Mouse (Mus musculus) bone marrow macrophage, adult 2 months (primary cell): Measurements from ENCODE around the gene Rab40c. TPM values are rescaled to one million over a fixed set of nuclear protein-coding genes. Genes with fewer than 3 reads are reported as not detected.

Experiments used
- H3K27ac ChIP-seq: 2 replicates; pipeline ENCODE4 v1.5.1; 2012; ENCODE audit warnings: low read depth, low read length; ENCODE audit not compliant: insufficient read depth
- H3K4me1 ChIP-seq: 2 replicates; pipeline ENCODE4 v1.6.1; 2012; ENCODE audit warnings: low read length; ENCODE audit not compliant: control insufficient read depth, insufficient read depth
- H3K4me3 ChIP-seq: 2 replicates; pipeline ENCODE4 v1.5.1; 2012; ENCODE audit warnings: mild to moderate bottlenecking, low read length, moderate library complexity; ENCODE audit not compliant: insufficient read depth
- CTCF ChIP-seq: IDR thresholded peaks from 2 replicates; pipeline ENCODE4 v1.5.1; 2012; ENCODE audit warnings: low read depth, mild to moderate bottlenecking, low read length, moderate library complexity
- POLR2A ChIP-seq: IDR thresholded peaks from 2 replicates; pipeline ENCODE4 v1.6.1; 2012; ENCODE audit warnings: mild to moderate bottlenecking, low read depth, low read length, borderline replicate concordance
- polyA plus RNA-seq: library from polyadenylated mRNA; stranded (reverse); fragments of >200 nt; gene quantifications from 2 replicates; pipeline ENCODE4 v1.2.4, GENCODE M21; 2012; ENCODE audit not compliant: missing spikeins, insufficient read depth, insufficient read length

Gene Rab40c
- polyA plus RNA-seq, 1 experiment = 32.8 TPM

DNA sequence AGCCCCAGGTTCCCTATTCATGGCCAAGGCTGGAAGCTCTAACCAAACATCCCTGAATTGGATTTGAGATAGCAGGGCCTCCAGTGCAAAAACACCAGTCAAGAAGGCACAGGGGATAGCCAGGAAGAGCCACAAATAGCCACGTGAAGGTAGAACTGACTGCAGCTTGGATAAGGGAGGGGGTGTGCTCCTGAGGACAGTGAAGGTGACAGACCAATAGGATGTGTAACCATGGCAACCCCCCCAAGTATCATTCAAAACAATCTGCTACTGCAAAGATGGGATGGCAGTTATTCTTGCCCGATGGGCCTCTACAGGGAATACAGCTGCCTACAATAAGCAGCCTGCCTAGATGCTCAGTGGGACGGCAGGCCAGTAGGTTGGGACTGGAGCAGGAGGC is 82.0 kb downstream of the Rab40c start:
- H3K27ac ChIP-seq = no peak overlapping the region
- no peak for TF ChIP-seq POLR2A
- TF ChIP-seq CTCF = no peak
- peaks cover 6% of the 10 kb centered on the region for H3K4me1 ChIP-seq

DNA sequence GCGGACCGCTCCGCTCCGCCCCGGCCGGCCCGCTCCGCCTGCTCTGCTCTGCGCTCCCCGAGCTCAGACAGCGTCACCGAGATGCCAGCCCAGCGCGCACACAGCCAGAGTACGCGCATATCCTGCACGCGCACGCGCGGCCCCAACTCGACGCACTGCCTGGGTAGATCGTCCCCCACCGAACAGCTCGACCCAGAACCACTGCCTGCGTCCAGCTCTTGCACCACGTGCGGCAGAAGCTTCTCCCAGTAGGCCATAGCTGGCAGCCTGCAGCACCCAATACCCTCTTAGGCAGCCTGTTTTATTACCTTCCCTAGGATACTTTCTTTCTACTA is 82.5 kb downstream of the Rab40c start, which contains the start of gene Rhbdl1:
Gene Rhbdl1 (minus strand): TSS at position 220 of the 335 bp plus-strand sequence.
- peaks cover 6% of the 10 kb centered on the region for H3K4me1 ChIP-seq
- no peak within 1 kb of the TSS for H3K27ac ChIP-seq
- TF ChIP-seq CTCF (no peak), POLR2A (no peak)
- H3K4me3 ChIP-seq = no peak within 1 kb of the TSS

More for the DNA sequence above, 82.0 kb downstream of the Rab40c start:
- no peak overlapping the region for H3K4me3 ChIP-seq

DNA sequence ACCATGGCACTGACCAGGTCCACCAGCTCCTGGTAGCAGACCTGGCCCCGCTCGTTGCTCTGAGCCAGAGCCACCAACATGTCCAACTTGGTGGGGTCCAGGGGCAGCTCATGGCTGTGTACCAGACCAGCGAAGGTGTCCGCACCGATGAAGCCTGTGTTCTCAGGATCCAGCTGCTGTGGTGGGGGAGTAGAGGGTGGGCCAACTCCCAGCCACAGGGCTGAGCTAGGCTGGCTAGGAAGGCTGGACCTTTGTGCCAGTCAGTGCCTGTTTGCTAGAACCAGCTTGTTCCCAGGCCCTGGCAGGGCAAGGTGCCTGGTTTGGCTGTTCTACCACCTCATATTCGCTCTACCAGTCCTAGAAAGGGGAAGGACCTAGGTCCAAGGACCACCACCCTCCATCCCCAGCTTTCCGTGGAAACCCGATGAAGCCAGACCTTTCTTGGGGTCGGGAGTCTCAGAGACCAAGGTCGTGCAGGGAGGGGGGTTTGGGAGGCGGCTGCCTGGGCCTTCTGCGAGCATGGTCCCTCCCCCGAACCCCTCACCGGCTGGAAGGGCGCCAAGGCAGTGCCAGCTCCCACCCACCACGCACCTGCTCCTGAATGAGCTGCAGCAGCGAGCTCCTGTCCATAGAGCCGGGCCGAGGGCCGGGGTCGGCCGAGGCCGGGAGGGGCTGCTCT is 83.0 kb downstream of the Rab40c start:
- no peak overlapping the region for H3K4me3 ChIP-seq
- H3K4me1 ChIP-seq = peaks cover 6% of the 10 kb centered on the region

DNA sequence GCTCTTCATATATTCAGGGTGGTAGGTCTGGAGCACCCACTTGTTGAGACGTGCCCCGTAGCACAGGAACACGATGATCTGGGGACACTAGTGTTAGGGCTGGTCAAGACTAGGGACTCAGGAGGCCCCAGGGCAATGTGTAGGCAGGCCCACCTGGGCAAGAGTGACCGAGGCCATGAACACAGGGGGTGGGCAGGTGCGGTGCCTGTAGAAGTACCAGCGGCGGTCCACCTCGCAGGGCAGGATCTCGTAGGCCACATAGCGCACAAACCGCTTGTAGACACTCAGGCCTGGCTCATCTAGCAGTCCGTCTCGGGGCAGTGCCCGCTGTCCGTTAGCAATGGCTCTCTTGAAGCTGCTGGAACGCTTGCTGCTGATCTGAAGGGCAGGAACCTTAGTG is 83.7 kb downstream of the Rab40c start:
- peaks cover 10% of the 10 kb centered on the region for H3K4me1 ChIP-seq

More for the DNA sequence above, 83.0 kb downstream of the Rab40c start:
- no peak for TF ChIP-seq POLR2A
- H3K27ac ChIP-seq = no peak overlapping the region

DNA sequence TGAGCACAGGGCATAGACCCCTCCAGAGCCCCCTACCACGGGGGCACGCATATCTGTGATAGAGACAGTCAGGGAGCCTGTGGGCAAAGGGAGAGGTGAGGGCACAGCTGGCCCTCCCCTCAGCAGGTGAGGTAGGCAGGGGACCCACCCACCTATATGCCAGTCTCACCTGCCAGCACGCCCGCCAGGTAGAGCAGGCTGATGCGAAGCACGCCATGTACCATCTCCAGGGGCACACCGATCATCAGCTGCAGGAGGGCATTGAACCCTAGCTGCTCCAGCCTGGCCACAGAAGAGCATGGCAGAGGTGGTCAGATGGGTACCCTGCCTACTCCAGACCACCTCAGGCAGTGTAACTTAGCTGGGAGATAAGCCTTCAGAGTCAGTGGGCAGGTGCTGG is 84.2 kb downstream of the Rab40c start:
- no peak overlapping the region for H3K4me3 ChIP-seq
- no peak overlapping the region for H3K27ac ChIP-seq
- H3K4me1 ChIP-seq = peaks cover 10% of the 10 kb centered on the region
- TF ChIP-seq POLR2A = no peak
- TF ChIP-seq CTCF = no peak

More for the DNA sequence above, 83.7 kb downstream of the Rab40c start:
- H3K4me3 ChIP-seq = no peak overlapping the region
- TF ChIP-seq POLR2A (no peak), CTCF (no peak)
- no peak overlapping the region for H3K27ac ChIP-seq

DNA sequence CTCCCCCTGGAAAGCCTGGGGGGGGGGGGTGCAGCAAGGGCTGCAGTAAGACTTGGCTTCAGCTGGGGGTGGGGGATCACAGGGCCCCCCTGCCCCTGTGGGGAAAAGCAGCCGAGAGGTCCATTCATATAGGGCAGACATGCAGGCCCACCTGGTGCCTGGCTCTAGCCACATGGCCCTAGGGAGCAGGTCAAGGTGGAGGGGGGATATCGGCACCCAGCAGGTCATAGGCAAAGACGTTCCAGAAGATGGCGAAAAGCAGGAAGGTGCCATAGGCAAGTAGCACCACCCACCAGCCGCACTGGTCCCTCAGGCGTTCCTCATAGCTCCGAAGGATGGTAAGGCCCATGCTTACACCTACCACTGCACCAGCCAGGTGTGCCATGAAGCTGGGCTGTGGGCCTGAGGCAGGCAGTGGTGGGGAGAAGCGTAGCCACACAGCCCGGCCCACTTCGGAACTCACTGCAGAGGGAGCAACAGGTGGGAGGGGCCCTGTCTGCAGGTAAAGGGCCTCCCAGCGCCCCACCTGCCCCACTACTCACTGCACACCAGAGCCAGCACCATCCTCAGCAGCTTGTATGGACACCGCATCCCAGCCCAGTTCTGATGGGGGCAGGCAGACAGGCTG is 84.8 kb downstream of the Rab40c start:
- TF ChIP-seq POLR2A (no peak), CTCF (no peak)
- Histone ChIP-seq H3K4me1 (peaks cover 14% of the 10 kb centered on the region), H3K27ac (no peak overlapping the region), H3K4me3 (peak overlapping the region; percentile 92; the same call in 1 of the 2 replicates)

DNA sequence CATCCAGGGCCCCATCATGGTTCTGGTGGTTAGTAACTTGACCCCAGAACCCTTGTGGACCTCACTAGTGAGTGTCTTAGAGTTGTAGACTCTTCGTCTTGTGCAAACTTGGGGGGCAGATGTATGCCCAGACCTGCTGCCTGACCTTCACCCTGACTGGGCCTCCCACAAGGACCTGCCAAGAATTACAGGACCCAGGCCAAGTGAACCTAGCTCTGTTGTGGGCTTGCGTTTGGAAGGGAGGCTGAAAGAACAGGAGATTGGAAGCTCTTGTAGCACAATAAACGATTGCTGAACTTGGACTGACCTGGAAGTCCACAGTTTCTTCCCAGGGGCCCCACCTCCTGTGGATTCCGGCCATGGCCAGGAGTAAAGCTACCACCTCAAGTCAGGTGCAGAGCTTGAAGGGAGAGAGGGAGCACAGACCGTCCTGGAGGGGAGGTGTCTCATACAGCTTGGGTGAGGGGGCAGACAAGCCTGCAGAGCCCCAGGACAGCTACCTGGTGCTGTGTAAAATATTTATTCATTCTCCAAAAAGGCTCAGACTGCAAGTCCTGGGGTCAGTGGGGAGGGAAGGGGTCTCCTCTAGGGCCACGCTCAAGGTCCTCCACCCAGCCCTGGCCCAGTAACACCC is 85.4 kb downstream of the Rab40c start:
- H3K27ac ChIP-seq = peak overlapping the region; percentile 99
- H3K4me1 ChIP-seq = peaks cover 14% of the 10 kb centered on the region
- no peak for TF ChIP-seq POLR2A
- TF ChIP-seq CTCF = no peak
- peak overlapping the region; percentile 92 for H3K4me3 ChIP-seq

DNA sequence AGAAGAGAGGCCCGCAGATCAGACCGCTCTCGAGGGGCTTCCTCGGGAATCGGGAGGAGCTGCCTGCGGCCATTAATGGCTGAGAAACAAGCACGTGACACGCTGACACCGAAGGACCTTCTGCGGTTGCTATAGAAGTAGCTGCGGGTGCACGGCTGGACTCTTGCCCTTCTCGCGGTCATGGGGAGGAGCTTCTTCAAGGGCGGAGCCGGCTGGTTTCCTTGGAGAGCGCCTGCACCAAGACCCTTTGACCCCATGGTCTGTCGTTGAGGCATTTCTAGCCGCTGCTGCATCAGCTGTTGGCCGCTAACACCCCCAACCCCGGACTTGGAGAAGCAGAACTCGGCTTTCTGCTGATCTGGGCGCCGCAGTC is 86.2 kb downstream of the Rab40c start, which contains the start of gene Stub1:
Gene Stub1 (minus strand): TSS at position 114 of the 373 bp plus-strand sequence.
- TF ChIP-seq POLR2A (no peak), CTCF (no peak)
- Histone ChIP-seq H3K4me3 (peak within 1 kb of the TSS; percentile 92), H3K27ac (peak within 1 kb of the TSS; percentile 99), H3K4me1 (peaks cover 16% of the 10 kb centered on the region)

DNA sequence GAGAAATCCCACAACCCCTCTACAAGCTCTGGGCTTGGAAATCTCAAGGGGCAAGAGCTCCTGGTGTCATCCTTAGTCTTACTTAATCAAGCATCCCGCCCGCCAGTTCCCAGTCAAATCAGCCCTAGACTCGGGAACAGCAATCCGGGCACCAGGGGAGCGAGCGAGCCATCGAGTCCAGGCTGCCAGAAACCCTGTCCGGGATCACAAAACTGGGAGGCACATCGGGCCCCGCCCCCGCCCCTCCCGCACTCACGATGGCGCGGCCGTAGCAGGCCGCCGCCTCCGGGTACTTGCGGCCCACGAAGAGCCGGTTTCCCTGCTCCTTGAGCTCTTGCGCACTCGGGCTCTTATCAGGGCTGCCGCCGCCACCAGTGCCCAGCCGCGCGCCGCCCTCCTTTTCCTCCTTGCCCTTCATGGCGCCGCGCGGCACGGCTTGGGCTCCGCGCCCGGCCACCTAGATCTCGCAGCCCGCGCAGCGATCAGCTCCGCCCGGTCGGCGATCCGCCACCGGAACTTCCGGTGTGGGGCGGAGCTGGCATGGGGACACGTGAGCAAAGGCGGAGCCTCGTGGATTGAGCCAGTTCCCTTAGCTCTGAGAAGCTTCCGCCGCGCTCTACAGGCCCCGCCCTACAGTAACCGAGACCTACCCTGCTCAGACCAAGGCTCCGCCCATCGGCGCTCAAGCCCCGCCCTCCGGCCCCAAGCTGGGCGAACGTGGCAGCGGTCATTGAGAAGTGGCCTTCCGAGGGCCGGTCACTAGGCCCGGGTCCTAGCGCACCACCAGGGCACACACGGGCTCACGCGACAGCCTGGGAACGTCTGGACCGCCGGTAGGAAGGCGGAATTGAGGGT is 86.9 kb downstream of the Rab40c start:
- Histone ChIP-seq H3K4me1 (peaks cover 18% of the 10 kb centered on the region), H3K4me3 (peak overlapping the region; percentile 92), H3K27ac (peak overlapping the region; percentile 99)
- TF ChIP-seq POLR2A (no peak; the same call in 1 of the 2 replicates), CTCF (no peak)

Other genes with a start within 250 kb of the Rab40c start
- gene Gng13, start 202.6 kb downstream of the Rab40c start, polyA plus RNA-seq = not detected in 2 replicates
- 7.4 and 14.1 TPM in 2 replicates for gene Chtf18, start 192.3 kb downstream of the Rab40c start, polyA plus RNA-seq
- gene Rpusd1, start 192.1 kb downstream of the Rab40c start, polyA plus RNA-seq = 10.1 and 10.2 TPM in 2 replicates
- not detected in 2 replicates for gene Mslnl, start 183.7 kb downstream of the Rab40c start, polyA plus RNA-seq
- not detected in 2 replicates for gene Msln, start 165.3 kb downstream of the Rab40c start, polyA plus RNA-seq
- gene Narfl, start 146.0 kb downstream of the Rab40c start, polyA plus RNA-seq = 36.9 and 40.9 TPM in 2 replicates
- gene Haghl, start 134.1 kb downstream of the Rab40c start, polyA plus RNA-seq = 30.4 and 31.0 TPM in 2 replicates
- not detected in 2 replicates for gene Ccdc78, start 133.1 kb downstream of the Rab40c start, polyA plus RNA-seq
- 64.5 and 70.6 TPM in 2 replicates for gene Fam173a, start 126.8 kb downstream of the Rab40c start, polyA plus RNA-seq
- not detected in 2 replicates for gene AC134908.4, start 124.1 kb downstream of the Rab40c start, polyA plus RNA-seq
- 13.1 and 14.6 TPM in 2 replicates for gene Metrn, start 122.6 kb downstream of the Rab40c start, polyA plus RNA-seq
- gene Fbxl16, start 110.6 kb downstream of the Rab40c start, polyA plus RNA-seq = not detected in 2 replicates
- gene Wdr24, start 96.1 kb downstream of the Rab40c start, polyA plus RNA-seq = 11.9 and 14.0 TPM in 2 replicates
- gene Jmjd8, start 90.9 kb downstream of the Rab40c start, polyA plus RNA-seq = 16.3 and 18.0 TPM in 2 replicates
- 84.9 and 89.7 TPM in 2 replicates for gene Stub1, start 86.3 kb downstream of the Rab40c start, polyA plus RNA-seq
- gene Rhbdl1, start 82.4 kb downstream of the Rab40c start, polyA plus RNA-seq = 1.6 and 3.7 TPM in 2 replicates
- gene Gm20683, start 78.0 kb downstream of the Rab40c start, polyA plus RNA-seq = 1.5 TPM in 1 of 2 replicates, not detected in the other
- gene Rhot2, start 74.9 kb downstream of the Rab40c start, polyA plus RNA-seq = 30.8 and 35.1 TPM in 2 replicates
- gene Wdr90, start 58.2 kb downstream of the Rab40c start, polyA plus RNA-seq = 11.7 and 13.1 TPM in 2 replicates
- gene Mcrip2, start 51.0 kb downstream of the Rab40c start, polyA plus RNA-seq = 10.3 and 16.6 TPM in 2 replicates
- 16.1 and 17.0 TPM in 2 replicates for gene Mettl26, start 44.7 kb downstream of the Rab40c start, polyA plus RNA-seq
- 0.84 and 1.4 TPM in 2 replicates for gene Wfikkn1, start 38.9 kb downstream of the Rab40c start, polyA plus RNA-seq
- gene Pigq, start 25.2 kb upstream of the Rab40c start, polyA plus RNA-seq = 51.1 and 53.4 TPM in 2 replicates
- not detected in 2 replicates for gene Nhlrc4, start 25.2 kb upstream of the Rab40c start, polyA plus RNA-seq
- gene A930017K11Rik, start 32.8 kb upstream of the Rab40c start, polyA plus RNA-seq = not detected in 2 replicates
- gene Capn15, start 66.1 kb upstream of the Rab40c start, polyA plus RNA-seq = 12.1 and 12.7 TPM in 2 replicates
- 7.9 and 8.3 TPM in 2 replicates for gene Rab11fip3, start 149.8 kb upstream of the Rab40c start, polyA plus RNA-seq
- gene Decr2, start 170.6 kb upstream of the Rab40c start, polyA plus RNA-seq = 29.0 and 30.7 TPM in 2 replicates
- 25.6 and 28.4 TPM in 2 replicates for gene Nme4, start 175.9 kb upstream of the Rab40c start, polyA plus RNA-seq
- 58.4 and 67.5 TPM in 2 replicates for gene Tmem8, start 193.6 kb upstream of the Rab40c start, polyA plus RNA-seq
- gene Mrpl28, start 203.8 kb upstream of the Rab40c start, polyA plus RNA-seq = 72.1 and 74.7 TPM in 2 replicates
- gene Axin1, start 219.0 kb upstream of the Rab40c start, polyA plus RNA-seq = 31.6 and 40.1 TPM in 2 replicates